Mouse (Mus musculus): ENCODE results near the gene Slc25a26. TPM values are rescaled to one million over a fixed set of nuclear protein-coding genes. Genes with fewer than 3 reads are reported as not detected.

Gene Slc25a26
- polyA plus RNA-seq, 1 experiment: 5.0 TPM

DNA sequence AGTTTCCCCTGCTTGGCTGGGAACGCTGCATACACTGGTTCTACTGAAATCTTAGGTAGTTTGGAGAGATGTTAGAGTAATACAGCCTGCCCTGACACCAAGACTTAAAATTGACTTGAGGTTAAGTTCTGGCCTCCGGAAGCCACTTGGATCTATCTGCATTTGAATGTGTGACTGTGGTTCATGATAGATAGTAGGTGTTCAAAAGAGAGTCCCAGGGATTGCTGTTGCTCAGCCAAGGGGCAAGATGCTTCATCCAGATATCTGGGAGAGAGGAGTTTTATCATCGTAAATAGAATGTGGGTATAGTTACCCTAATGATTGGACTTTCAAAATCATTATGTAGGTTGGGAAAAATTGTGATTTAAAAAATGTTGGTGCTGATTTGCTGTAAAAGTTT lies 40.0 kb downstream of the Slc25a26 start:
- no peak for TF ChIP-seq CTCF (IDR thresholded peaks at IDR 0.05; ENCODE audit: extremely low read depth, insufficient read length, insufficient replicate concordance, low read depth, low read length)
- TF ChIP-seq POLR2A (IDR thresholded peaks at IDR 0.05; ENCODE audit: low read depth, low read length): no peak
- peaks cover 2% of the 10 kb centered on the region for H3K36me3 ChIP-seq (ENCODE audit: control insufficient read depth, insufficient read depth, low read length)
- no peaks in the 10 kb centered on the region for H3K4me1 ChIP-seq (ENCODE audit: control insufficient read depth, insufficient read depth, insufficient read length, low read length)
- H3K27me3 ChIP-seq (ENCODE audit: control insufficient read depth, insufficient read depth, low read length): no peaks in the 10 kb centered on the region
- H3K4me3 ChIP-seq (ENCODE audit: low read depth, low read length): no peak overlapping the region
- WGBS: 95% methylated on average over 3 of the region's 3 CpGs
- no peak overlapping the region for H3K27ac ChIP-seq (ENCODE audit: insufficient read depth, low read depth, low read length)

DNA sequence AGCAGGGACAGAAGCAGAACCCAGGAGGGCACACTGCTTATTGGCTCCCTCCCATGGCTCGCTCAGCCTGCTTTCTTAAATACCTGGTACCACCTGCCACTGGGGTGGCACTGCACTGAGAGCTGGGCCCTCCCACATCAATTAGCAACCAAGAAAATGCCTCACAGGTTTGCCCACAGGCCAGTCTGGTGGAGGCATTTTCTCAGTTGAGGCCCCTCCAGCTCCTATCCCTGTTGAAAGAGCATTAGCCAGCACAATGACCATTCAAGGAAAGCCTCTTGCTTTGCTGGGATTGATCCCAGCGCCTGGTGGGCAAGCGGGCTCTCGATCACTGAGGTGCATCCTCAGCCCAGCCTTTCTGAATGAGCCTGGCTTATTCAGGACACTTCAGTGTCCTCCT lies 40.5 kb downstream of the Slc25a26 start:
- Histone ChIP-seq H3K4me3 (ENCODE audit: low read depth, low read length) (no peak overlapping the region), H3K4me1 (ENCODE audit: control insufficient read depth, insufficient read depth, insufficient read length, low read length) (no peaks in the 10 kb centered on the region), H3K27ac (ENCODE audit: insufficient read depth, low read depth, low read length) (no peak overlapping the region), H3K36me3 (ENCODE audit: control insufficient read depth, insufficient read depth, low read length) (peaks cover 2% of the 10 kb centered on the region), H3K27me3 (ENCODE audit: control insufficient read depth, insufficient read depth, low read length) (no peaks in the 10 kb centered on the region)
- TF ChIP-seq CTCF (IDR thresholded peaks at IDR 0.05; ENCODE audit: extremely low read depth, insufficient read length, insufficient replicate concordance, low read depth, low read length): no peak
- no peak for TF ChIP-seq POLR2A (IDR thresholded peaks at IDR 0.05; ENCODE audit: low read depth, low read length)
- WGBS: 86% methylated on average over 4 of the region's 4 CpGs

DNA sequence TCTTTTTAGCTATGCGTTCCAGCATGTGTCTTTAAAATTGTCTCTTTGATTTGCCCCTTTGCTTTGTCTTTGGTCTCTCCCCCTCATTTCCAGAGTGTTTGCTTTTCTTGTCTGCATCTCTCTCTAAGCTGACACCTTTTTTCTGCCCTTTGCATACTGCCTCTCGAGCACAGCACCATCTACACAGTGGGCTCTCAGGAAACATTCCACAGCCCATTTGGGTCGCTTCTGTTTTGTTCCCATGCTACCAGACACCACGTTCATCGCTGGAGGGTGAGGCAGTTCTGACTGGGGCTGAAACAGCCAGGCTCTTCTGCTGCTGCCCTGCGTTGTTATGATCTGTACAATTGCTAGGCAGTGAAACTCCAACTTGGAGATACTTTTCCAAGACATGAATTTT lies 41.0 kb downstream of the Slc25a26 start:
- Histone ChIP-seq H3K27ac (ENCODE audit: insufficient read depth, low read depth, low read length) (no peak overlapping the region), H3K4me3 (ENCODE audit: low read depth, low read length) (no peak overlapping the region), H3K4me1 (ENCODE audit: control insufficient read depth, insufficient read depth, insufficient read length, low read length) (no peaks in the 10 kb centered on the region), H3K27me3 (ENCODE audit: control insufficient read depth, insufficient read depth, low read length) (no peaks in the 10 kb centered on the region), H3K36me3 (ENCODE audit: control insufficient read depth, insufficient read depth, low read length) (no peaks in the 10 kb centered on the region; the same call in 1 of the 2 replicates)
- no peak for TF ChIP-seq POLR2A (IDR thresholded peaks at IDR 0.05; ENCODE audit: low read depth, low read length)
- no peak for TF ChIP-seq CTCF (IDR thresholded peaks at IDR 0.05; ENCODE audit: extremely low read depth, insufficient read length, insufficient replicate concordance, low read depth, low read length)
- 69% methylated on average over 6 of the region's 6 CpGs for WGBS

DNA sequence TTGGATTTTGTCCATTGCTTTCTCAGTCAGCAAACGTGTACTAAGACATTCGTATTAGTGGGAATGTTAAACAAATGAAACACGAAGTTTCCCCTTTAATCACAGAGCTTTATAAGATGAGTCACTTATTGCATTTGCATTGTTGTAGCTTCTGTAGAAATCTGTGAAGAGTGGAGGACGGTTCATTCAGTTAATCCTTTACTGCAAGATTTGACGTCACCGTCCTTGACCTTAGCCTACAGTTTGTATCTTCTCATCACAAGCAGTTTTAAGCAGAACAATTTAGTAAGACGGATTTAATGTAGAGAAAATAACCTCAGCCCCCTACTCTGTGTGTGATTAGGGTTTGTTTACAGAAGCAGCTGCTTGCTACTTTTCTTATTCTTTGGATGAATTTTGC lies 41.7 kb downstream of the Slc25a26 start:
- TF ChIP-seq POLR2A (IDR thresholded peaks at IDR 0.05; ENCODE audit: low read depth, low read length) (no peak), CTCF (IDR thresholded peaks at IDR 0.05; ENCODE audit: extremely low read depth, insufficient read length, insufficient replicate concordance, low read depth, low read length) (no peak)
- no peak overlapping the region for H3K27ac ChIP-seq (ENCODE audit: insufficient read depth, low read depth, low read length)
- H3K27me3 ChIP-seq (ENCODE audit: control insufficient read depth, insufficient read depth, low read length): no peaks in the 10 kb centered on the region
- H3K4me3 ChIP-seq (ENCODE audit: low read depth, low read length): no peak overlapping the region
- 69% methylated on average over 7 of the region's 7 CpGs for WGBS
- H3K36me3 ChIP-seq (ENCODE audit: control insufficient read depth, insufficient read depth, low read length): no peaks in the 10 kb centered on the region
- H3K4me1 ChIP-seq (ENCODE audit: control insufficient read depth, insufficient read depth, insufficient read length, low read length): no peaks in the 10 kb centered on the region

DNA sequence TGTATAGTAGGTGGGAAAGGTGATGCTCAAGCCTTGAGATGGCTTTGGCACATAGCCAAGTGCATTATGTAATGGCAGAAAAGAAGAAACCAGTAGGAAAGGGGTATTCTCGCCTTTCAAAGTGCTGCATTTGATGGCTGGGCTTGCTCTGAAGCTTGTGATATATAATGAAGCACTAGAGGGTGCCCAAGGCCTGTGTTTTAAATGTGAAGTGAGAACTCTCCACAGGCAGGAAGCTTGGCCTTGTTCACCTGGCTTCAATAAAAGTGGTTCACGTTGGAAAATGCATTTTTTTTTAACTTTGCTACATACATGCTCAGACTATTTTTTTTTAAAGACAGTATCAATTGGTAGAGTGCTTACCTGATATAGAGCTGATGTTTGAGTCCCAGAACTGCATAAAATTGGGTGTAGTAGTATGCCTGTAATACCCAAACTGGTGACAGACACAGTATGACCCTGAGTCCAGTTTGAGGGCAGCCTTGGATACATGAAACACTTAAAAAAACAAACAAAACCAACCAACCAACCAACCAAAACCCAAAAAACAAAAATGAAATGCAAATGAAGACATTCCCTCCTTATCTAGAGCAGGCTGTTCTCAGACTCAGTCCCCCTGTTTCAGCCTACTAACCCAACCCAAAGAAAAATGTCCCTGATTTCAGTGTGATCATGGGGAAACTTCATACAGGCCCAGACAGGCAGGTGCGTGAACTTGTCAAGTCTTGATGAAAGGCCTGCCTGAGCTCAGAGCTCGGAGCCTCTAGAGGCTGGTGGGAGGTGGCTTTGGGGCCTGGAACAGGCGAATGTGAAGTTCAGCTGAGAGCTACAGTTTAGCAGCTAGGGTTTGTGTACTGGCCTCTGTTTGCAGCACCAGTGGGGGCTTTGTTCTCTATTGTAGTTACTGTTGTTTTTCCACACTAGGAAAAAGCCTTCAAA lies 44.0 kb downstream of the Slc25a26 start:
- Histone ChIP-seq H3K27ac (ENCODE audit: insufficient read depth, low read depth, low read length) (no peak overlapping the region), H3K4me3 (ENCODE audit: low read depth, low read length) (no peak overlapping the region), H3K36me3 (ENCODE audit: control insufficient read depth, insufficient read depth, low read length) (no peaks in the 10 kb centered on the region), H3K4me1 (ENCODE audit: control insufficient read depth, insufficient read depth, insufficient read length, low read length) (no peaks in the 10 kb centered on the region), H3K27me3 (ENCODE audit: control insufficient read depth, insufficient read depth, low read length) (no peaks in the 10 kb centered on the region)
- 64% methylated on average over 5 of the region's 5 CpGs for WGBS
- TF ChIP-seq CTCF (IDR thresholded peaks at IDR 0.05; ENCODE audit: extremely low read depth, insufficient read length, insufficient replicate concordance, low read depth, low read length) (no peak), POLR2A (IDR thresholded peaks at IDR 0.05; ENCODE audit: low read depth, low read length) (no peak)

- TF ChIP-seq CTCF (IDR thresholded peaks at IDR 0.05; ENCODE audit: extremely low read depth, insufficient read length, insufficient replicate concordance, low read depth, low read length): no peak
- WGBS: 21% methylated on average over 4 of the region's 4 CpGs
- Histone ChIP-seq H3K36me3 (ENCODE audit: control insufficient read depth, insufficient read depth, low read length) (no peaks in the 10 kb centered on the region; the same call in 1 of the 2 replicates), H3K27ac (ENCODE audit: insufficient read depth, low read depth, low read length) (no peak overlapping the region), H3K4me3 (ENCODE audit: low read depth, low read length) (no peak overlapping the region), H3K27me3 (ENCODE audit: control insufficient read depth, insufficient read depth, low read length) (no peaks in the 10 kb centered on the region), H3K4me1 (ENCODE audit: control insufficient read depth, insufficient read depth, insufficient read length, low read length) (no peaks in the 10 kb centered on the region)
Measured at GRCm38 (mm10) chr6:94547239-94547638, 47.1 kb downstream of the Slc25a26 start.

DNA sequence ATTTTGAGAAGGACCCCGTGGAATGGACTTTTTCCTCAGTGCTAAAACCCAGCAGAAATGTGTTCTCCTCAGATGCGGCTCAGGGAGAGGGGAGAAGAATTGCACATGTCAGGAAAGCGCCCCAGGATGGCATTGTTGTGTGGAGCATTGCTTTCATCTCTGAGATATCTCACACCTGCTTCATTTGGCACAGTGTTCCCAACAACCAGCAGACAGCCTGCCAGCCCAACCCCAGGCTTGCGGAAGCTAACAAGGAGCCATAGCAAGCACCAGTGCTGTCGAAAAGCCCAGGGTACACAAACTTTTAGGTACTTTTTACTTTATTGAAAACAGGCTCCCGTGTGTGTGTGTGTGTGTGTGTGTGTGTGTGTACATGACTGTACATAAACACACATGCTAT lies 50.2 kb downstream of the Slc25a26 start:
- Histone ChIP-seq H3K4me1 (ENCODE audit: control insufficient read depth, insufficient read depth, insufficient read length, low read length) (no peaks in the 10 kb centered on the region), H3K27me3 (ENCODE audit: control insufficient read depth, insufficient read depth, low read length) (no peaks in the 10 kb centered on the region), H3K4me3 (ENCODE audit: low read depth, low read length) (no peak overlapping the region), H3K36me3 (ENCODE audit: control insufficient read depth, insufficient read depth, low read length) (no peaks in the 10 kb centered on the region; the same call in 1 of the 2 replicates), H3K27ac (ENCODE audit: insufficient read depth, low read depth, low read length) (no peak overlapping the region)
- 29% methylated on average over 6 of the region's 6 CpGs for WGBS
- TF ChIP-seq CTCF (IDR thresholded peaks at IDR 0.05; ENCODE audit: extremely low read depth, insufficient read length, insufficient replicate concordance, low read depth, low read length) (no peak), POLR2A (IDR thresholded peaks at IDR 0.05; ENCODE audit: low read depth, low read length) (no peak)

Measured in small intestine, adult 2 months (tissue).